Mouse (Mus musculus) heart, postnatal 0 days (tissue): ENCODE data around the gene Cd300e.
"Not testable (repeated sequence)": the region's sequence is repeated elsewhere in the genome, so short reads cannot be mapped to it uniquely, and the experiment has no call there.

Experiments used
- CTCF ChIP-seq: IDR thresholded peaks from 2 replicates; pipeline ENCODE4 v1.5.1; 2016; ENCODE audit warnings: antibody characterized with exemption, control low read depth, low read depth
- EP300 ChIP-seq: IDR thresholded peaks from 2 replicates; pipeline ENCODE4 v1.6.1; 2016; ENCODE audit warnings: antibody characterized with exemption, low read depth

GRCm38 (mm10) chr11:115026912-115027311, 35.1 kb downstream of the Cd300e start, which contains the start of gene Cd300ld4:
- TF ChIP-seq CTCF, EP300: not testable (repeated sequence)
